ENCODE assay signal across 11 mouse cellular contexts in the genomic region with DNA sequence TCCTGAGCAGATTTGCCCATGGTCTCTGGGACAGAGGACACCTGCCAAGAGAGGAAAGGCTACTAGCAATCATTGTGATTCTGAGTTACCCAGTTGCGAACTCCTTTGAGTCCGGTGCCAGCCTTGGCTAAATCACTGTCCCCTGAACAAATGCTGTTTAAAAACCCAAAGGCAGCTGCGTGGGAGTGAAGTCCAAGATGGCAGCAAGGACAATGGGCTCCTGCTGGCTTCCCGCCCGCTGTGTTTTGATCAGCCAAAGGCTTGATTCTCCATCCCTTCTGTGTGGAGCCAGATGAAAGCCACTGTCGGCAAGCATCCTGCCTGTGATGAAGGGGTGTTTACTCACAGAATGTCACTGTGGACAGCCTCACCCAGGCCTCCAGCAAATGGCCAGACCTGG.
DNase-seq lines count a peak whose midpoint lies in the region; ATAC-seq and TF ChIP-seq lines count a peak whose summit lies in the region.
"Had no signal": no experiment of that assay in that cellular context is flagged by ENCODE, and none has a peak within 500 bp of the region (broad histone marks: within the 10 kb centered on the region; RNA-seq: fewer than 3 reads in every experiment).

No protein-coding gene starts in this region.

- TF ChIP-seq CTCF in lung, postnatal 0 days (IDR thresholded peaks at IDR 0.05): no peak
- TF ChIP-seq CTCF in thymus, adult 2 months (IDR thresholded peaks at IDR 0.05; ENCODE audit: borderline replicate concordance, control insufficient read depth, extremely low read depth, insufficient read depth, low read length, poor library complexity): no peak

- H3K27me3 ChIP-seq in lung, embryonic 15.5 days: no peaks in the 10 kb centered on the region
- no peaks in the 10 kb centered on the region for H3K27me3 ChIP-seq in hindbrain, embryonic 13.5 days
- no peaks in the 10 kb centered on the region for H3K27me3 ChIP-seq in lung, postnatal 0 days (replicated peaks; ENCODE audit: insufficient read depth, low read length)
- H3K27me3 ChIP-seq in thymus, adult 2 months (ENCODE audit: control insufficient read depth, insufficient read depth, low read length): no peaks in the 10 kb centered on the region

- no peak for TF ChIP-seq POLR2A in thymus, adult 2 months (IDR thresholded peaks at IDR 0.05; ENCODE audit: control insufficient read depth, extremely low read depth, insufficient read depth, low read length, poor library complexity)

- no peak overlapping the region for H3K9ac ChIP-seq in lung, embryonic 15.5 days
- H3K9ac ChIP-seq in hindbrain, embryonic 13.5 days: no peak overlapping the region
- no peak overlapping the region for H3K9ac ChIP-seq in lung, postnatal 0 days (replicated peaks; ENCODE audit: low read depth)
- H3K9ac ChIP-seq: heart, embryonic 15.5 days had no signal

- H3K4me3 ChIP-seq in lung, embryonic 15.5 days: no peak overlapping the region
- no peak overlapping the region for H3K4me3 ChIP-seq in hindbrain, embryonic 13.5 days
- H3K4me3 ChIP-seq in lung, postnatal 0 days (ENCODE audit: low read depth, low read length): no peak overlapping the region
- no peak overlapping the region for H3K4me3 ChIP-seq in thymus, adult 2 months (ENCODE audit: control insufficient read depth, insufficient read depth, low read length)
- H3K4me3 ChIP-seq: heart, embryonic 15.5 days had no signal

- ATAC-seq in lung, embryonic 15.5 days (ENCODE audit: borderline replicate concordance, extremely low read depth, low FRiP score, low TSS enrichment): 0 out of 2 replicates have a peak, but pooled peaks have one; percentile 48
- ATAC-seq in hindbrain, embryonic 13.5 days (ENCODE audit: low FRiP score): peak; percentile 63
- ATAC-seq in lung, postnatal 0 days: peak; percentile 67

- WGBS in lung, embryonic 15.5 days: 56% methylated on average over 6 of the region's 6 CpGs
- 15% methylated on average over 6 of the region's 6 CpGs for WGBS in hindbrain, embryonic 13.5 days
- 42% methylated on average over 6 of the region's 6 CpGs for WGBS in lung, postnatal 0 days
- 74% methylated on average over 6 of the region's 6 CpGs for WGBS in thymus, adult 2 months

- no peak for DNase-seq in lung, postnatal 25 days (ENCODE audit: low spot score)
- peak; percentile 24 for DNase-seq in lung, postnatal 0 days (ENCODE audit: low spot score)
- DNase-seq in right cerebral cortex, postnatal 25 days: peak; percentile 27
- DNase-seq in adrenal gland, postnatal 36 days: no peak
- DNase-seq in urinary bladder, postnatal 25 days (ENCODE audit: low spot score): no peak
- DNase-seq in thymus, adult 2 months: no peak

- peaks cover 14% of the 10 kb centered on the region; the same call in 1 of the 2 replicates for H3K4me1 ChIP-seq in lung, embryonic 15.5 days
- peaks cover 25% of the 10 kb centered on the region for H3K4me1 ChIP-seq in hindbrain, embryonic 13.5 days (replicated peaks)
- H3K4me1 ChIP-seq in lung, postnatal 0 days (ENCODE audit: insufficient read depth, low read depth, low read length): no peaks in the 10 kb centered on the region
- H3K4me1 ChIP-seq in thymus, adult 2 months (replicated peaks; ENCODE audit: control insufficient read depth, insufficient read depth, low read length): no peaks in the 10 kb centered on the region

- H3K27ac ChIP-seq in lung, embryonic 15.5 days: peak overlapping the region; percentile 51; the same call in 1 of the 2 replicates
- H3K27ac ChIP-seq in hindbrain, embryonic 13.5 days: peak overlapping the region; percentile 58; the same call in 1 of the 2 replicates
- no peak overlapping the region for H3K27ac ChIP-seq in lung, postnatal 0 days (ENCODE audit: low read length)
- H3K27ac ChIP-seq in thymus, adult 2 months (ENCODE audit: control insufficient read depth, insufficient read depth, low read length): no peak overlapping the region
- H3K27ac ChIP-seq: heart, embryonic 15.5 days had no signal

- H3K9me3 ChIP-seq in lung, embryonic 15.5 days: no peaks in the 10 kb centered on the region
- no peaks in the 10 kb centered on the region for H3K9me3 ChIP-seq in hindbrain, embryonic 13.5 days
- no peaks in the 10 kb centered on the region for H3K9me3 ChIP-seq in lung, postnatal 0 days (ENCODE audit: low read length)
- H3K9me3 ChIP-seq: heart, embryonic 15.5 days had no signal

- no peak for TF ChIP-seq EP300 in lung, postnatal 0 days (IDR thresholded peaks at IDR 0.05)

- H3K36me3 ChIP-seq in lung, embryonic 15.5 days: no peaks in the 10 kb centered on the region
- no peaks in the 10 kb centered on the region for H3K36me3 ChIP-seq in hindbrain, embryonic 13.5 days
- no peaks in the 10 kb centered on the region for H3K36me3 ChIP-seq in lung, postnatal 0 days (ENCODE audit: insufficient read depth, low read length)
- H3K36me3 ChIP-seq in thymus, adult 2 months (ENCODE audit: control insufficient read depth, insufficient read depth, low read length): no peaks in the 10 kb centered on the region
- H3K36me3 ChIP-seq: G1E; heart, embryonic 15.5 days had no signal

- H3K4me2 ChIP-seq in lung, embryonic 15.5 days: no peak overlapping the region
- no peak overlapping the region for H3K4me2 ChIP-seq in hindbrain, embryonic 13.5 days
- no peak overlapping the region for H3K4me2 ChIP-seq in lung, postnatal 0 days (replicated peaks; ENCODE audit: low read depth, low read length)
- H3K4me2 ChIP-seq: heart, embryonic 15.5 days; liver, embryonic 11.5 days had no signal

Comparison
In these comparisons a context has a peak if more than half of its experiments do, and no peak if none do; other contexts are left out.
1. H3K27ac ChIP-seq: peak in lung, embryonic 15.5 days (single experiment) and hindbrain, embryonic 13.5 days (single experiment); none in lung, postnatal 0 days (single experiment) and thymus, adult 2 months (single experiment).
2. DNase-seq: peak in lung, postnatal 0 days (single experiment) and right cerebral cortex, postnatal 25 days (single experiment); none in lung, postnatal 25 days (single experiment), adrenal gland, postnatal 36 days (0 of 2), urinary bladder, postnatal 25 days (single experiment) and thymus, adult 2 months (single experiment).
3. Peak in every context shown above with its lines, with median percentiles within 50 percentile points of each other: ATAC-seq.